Mouse (Mus musculus) liver, embryonic 14.5 days (tissue): Measurements from ENCODE around the gene Naglu. TPM values are rescaled to one million over a fixed set of nuclear protein-coding genes. Genes with fewer than 3 reads are reported as not detected.
A peak's percentile ranks its signal among the peaks of the same experiment; 100 is the strongest.
"Not testable (repeated sequence)": the region's sequence is repeated elsewhere in the genome, so short reads cannot be mapped to it uniquely, and the experiment has no call there.

Source experiments
- ATAC-seq: fragments of 200-750 bp; cut with Nextera tagmentation; 2 replicates; pipeline ENCODE4 v1.8.0; 2017; ENCODE audit warnings: moderate number of reproducible peaks, mild to moderate bottlenecking, moderate library complexity; ENCODE audit not compliant: insufficient read depth
- DNase-seq, 3 experiments: peaks; one replicate each; pipeline ENCODE4 v3.0.0-alpha.2; 2012 to 2013; ENCODE audit warnings: low read depth in 3 of 3, low spot score in 3 of 3
- H3K27ac ChIP-seq: fragments of 300-500 bp; sonication (generic); 2 replicates; pipeline ENCODE4 v1.5.1; 2014; ENCODE audit warnings: moderate library complexity, mild to moderate bottlenecking, control low read depth, inconsistent platforms
- H3K27me3 ChIP-seq: fragments of 300-500 bp; sonication (generic); 2 replicates; pipeline ENCODE4 v1.6.1; 2014; ENCODE audit warnings: mild to moderate bottlenecking, low read length, moderate library complexity; ENCODE audit not compliant: control insufficient read depth, insufficient read depth
- H3K36me3 ChIP-seq: fragments of 300-500 bp; sonication (generic); replicated peaks from 2 replicates; pipeline ENCODE4 v1.6.1; 2014; ENCODE audit warnings: low read depth; ENCODE audit not compliant: control insufficient read depth, insufficient read depth
- H3K4me1 ChIP-seq, 2 experiments: fragments of 200-500 bp in 1 of 2; fragments of 300-500 bp in 1 of 2; sonication (generic) in 1 of 2; replicated peaks; 2 replicates each; pipeline ENCODE4 v1.6.1; 2012 to 2014; ENCODE audit warnings: antibody characterized with exemption in 1 of 2, inconsistent platforms in 1 of 2, low read length in 1 of 2; ENCODE audit not compliant: control insufficient read depth in 2 of 2, insufficient read depth in 2 of 2
- H3K4me2 ChIP-seq: fragments of 300-500 bp; sonication (generic); 2 replicates; pipeline ENCODE4 v1.6.1; 2014; ENCODE audit warnings: low read depth, mild to moderate bottlenecking, control low read depth, moderate library complexity
- H3K4me3 ChIP-seq, 2 experiments: fragments of 200-500 bp in 1 of 2; fragments of 300-500 bp in 1 of 2; sonication (generic) in 1 of 2; 2 replicates each; pipeline ENCODE4 v1.5.1; 2012 to 2014; ENCODE audit warnings: low read depth in 2 of 2, low read length in 2 of 2, mild to moderate bottlenecking in 2 of 2, control low read depth in 1 of 2, inconsistent platforms in 1 of 2, moderate library complexity in 1 of 2; ENCODE audit not compliant: insufficient read depth in 1 of 2
- H3K9ac ChIP-seq: fragments of 300-500 bp; sonication (generic); replicated peaks from 2 replicates; pipeline ENCODE4 v1.6.1; 2014; ENCODE audit warnings: mild to moderate bottlenecking, control low read depth, moderate library complexity
- H3K9me3 ChIP-seq: fragments of 300-500 bp; sonication (generic); 2 replicates; pipeline ENCODE4 v1.6.1; 2016; ENCODE audit warnings: low read length, mixed read lengths; ENCODE audit not compliant: control insufficient read depth
- CTCF ChIP-seq: IDR thresholded peaks from 2 replicates; pipeline ENCODE4 v1.5.1; 2016; ENCODE audit warnings: antibody characterized with exemption, low read depth, control low read depth
- EP300 ChIP-seq: IDR thresholded peaks from 2 replicates; pipeline ENCODE4 v1.6.1; 2016; ENCODE audit warnings: antibody characterized with exemption, low read depth
- WGBS: fragments of 180-500 bp; shearing (Covaris S2); extraction: QIAGEN DNeasy Blood & Tissue Kit; methylation state at CpG from one replicate; pipeline ENCODE4 v1.1.7; 2014; ENCODE audit not compliant: insufficient replicate concordance; 5-methylcytosine and 5-hydroxymethylcytosine counted together
- polyA plus RNA-seq, 2 experiments: library from polyadenylated mRNA; depleted of rRNA in 1 of 2; stranded (reverse) in 1 of 2; unstranded in 1 of 2; fragments of >200 nt; fragmentation: Nextera tagmentation in 1 of 2; extraction: Ambion mirVana in 1 of 2; gene quantifications; 2 replicates each; pipeline versions ENCODE4 v1.2.1 to v1.2.3; 2012 to 2014

Naglu gene
- polyA plus RNA-seq, 2 experiments, result 3.4 to 4.3 TPM

GRCm38 (mm10) chr11:101119131-101119760 lies 49.4 kb downstream of the Naglu start:
- ATAC-seq (peak; percentile 77), DNase-seq (no peak)
- Histone ChIP-seq H3K9me3 (no peaks in the 10 kb centered on the region), H3K27me3 (no peaks in the 10 kb centered on the region), H3K36me3 (no peaks in the 10 kb centered on the region), H3K4me3 (peak overlapping the region; percentile 71 to 81), H3K4me1 (peaks cover 13 to 18% of the 10 kb centered on the region in 2 experiments), H3K4me2 (peak overlapping the region; percentile 91), H3K27ac (peak overlapping the region; percentile 74), H3K9ac (peak overlapping the region; percentile 81)
- WGBS, result under 1% methylated on average over 39 of the region's 39 CpGs
- no peak for TF ChIP-seq EP300
- TF ChIP-seq CTCF, result peak; percentile 52

DNA sequence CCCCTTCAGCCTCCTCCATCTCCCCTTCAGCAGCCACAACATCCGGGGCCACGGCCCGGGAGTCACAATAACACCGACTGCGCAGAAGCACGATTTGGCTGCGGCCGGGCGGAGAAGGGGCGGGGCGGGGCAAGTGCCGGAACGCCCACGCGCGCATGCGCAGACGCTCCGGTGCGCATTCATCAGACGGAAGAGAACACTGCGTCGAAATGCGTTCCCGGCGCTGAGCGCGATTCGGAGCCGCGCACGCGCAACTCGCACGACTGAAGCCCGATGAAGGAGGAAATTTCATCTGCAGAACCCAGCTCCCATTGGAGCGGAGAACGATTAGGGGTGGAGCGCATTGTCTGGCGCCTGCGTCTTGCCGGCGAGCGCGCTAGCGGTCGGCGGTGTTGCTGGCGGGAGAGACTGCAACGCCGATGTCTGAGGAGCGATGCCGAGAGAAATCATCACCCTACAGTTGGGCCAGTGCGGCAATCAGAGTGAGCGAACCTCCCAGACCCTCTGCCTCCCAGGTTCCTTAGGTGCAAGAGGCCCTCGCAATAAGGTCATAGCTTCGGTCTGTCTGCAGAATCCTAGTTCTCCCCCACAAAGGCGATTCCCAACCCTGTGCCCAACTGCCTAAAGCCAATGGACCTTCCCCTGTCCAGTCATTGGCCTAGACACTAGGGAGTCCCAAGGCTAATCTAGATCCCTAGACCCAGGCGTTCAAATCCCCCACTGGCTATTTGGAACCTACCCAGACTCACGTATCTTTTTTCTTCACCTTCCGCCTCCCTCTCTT lies 50.1 kb downstream of the Naglu start, which contains the start of the genes Retreg3 and Tubg1:
TSS of gene Retreg3 (minus strand) at position 133 of the 784 bp plus-strand sequence.
TSS of gene Tubg1 (plus strand) at position 178 of the 784 bp plus-strand sequence.
- DNase-seq (peak; percentile 97 to 98 (median 98)), ATAC-seq (peak; percentile 91)
- H3K27me3 ChIP-seq, result no peaks in the 10 kb centered on the region
- no peaks in the 10 kb centered on the region for H3K36me3 ChIP-seq
- H3K4me2 ChIP-seq, result peak within 1 kb of the TSS; percentile 100
- peak within 1 kb of the TSS; percentile 71 to 86 for H3K4me3 ChIP-seq
- under 1% methylated on average over 60 of the region's 61 CpGs for WGBS
- peaks cover 13 to 18% of the 10 kb centered on the region in 2 experiments for H3K4me1 ChIP-seq
- no peaks in the 10 kb centered on the region for H3K9me3 ChIP-seq
- TF ChIP-seq CTCF, result no peak
- no peak for TF ChIP-seq EP300
- H3K27ac ChIP-seq, result peak within 1 kb of the TSS; percentile 81
- H3K9ac ChIP-seq, result peak within 1 kb of the TSS; percentile 89

- Histone ChIP-seq H3K9me3 (no peaks in the 10 kb centered on the region), H3K9ac (peak overlapping the region; percentile 89), H3K27ac (peak overlapping the region; percentile 81), H3K27me3 (no peaks in the 10 kb centered on the region), H3K4me1 (peaks cover 13 to 18% of the 10 kb centered on the region in 2 experiments), H3K4me2 (peak overlapping the region; percentile 100), H3K36me3 (no peaks in the 10 kb centered on the region; the same call in 1 of the 2 replicates), H3K4me3 (peak overlapping the region; percentile 71 to 86)
- DNase-seq (no peak), ATAC-seq (no peak)
- no peak for TF ChIP-seq CTCF
- TF ChIP-seq EP300, result no peak
- 21% methylated on average over 19 of the region's 19 CpGs for WGBS
Measured at GRCm38 (mm10) chr11:101120545-101121188, 50.9 kb downstream of the Naglu start.

DNA sequence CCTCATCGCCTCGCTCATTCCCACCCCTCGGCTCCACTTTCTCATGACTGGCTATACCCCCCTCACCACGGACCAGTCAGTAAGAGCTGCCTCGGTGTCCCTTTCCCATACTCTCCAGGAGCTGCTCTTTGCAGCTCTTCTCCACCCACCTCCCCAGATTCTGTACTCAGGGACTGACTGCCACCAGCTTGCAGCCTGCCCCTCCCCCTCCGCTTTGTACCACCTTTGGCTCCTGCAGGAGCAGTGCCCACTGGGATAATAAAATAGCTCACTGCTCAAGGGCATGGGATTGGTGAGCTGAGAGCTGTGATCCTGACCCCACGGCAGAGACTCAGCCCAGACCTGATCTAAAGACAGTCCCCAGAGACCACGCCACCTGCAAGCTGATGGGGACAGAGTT lies 54.7 kb downstream of the Naglu start:
- H3K36me3 ChIP-seq, H3K27ac ChIP-seq, H3K4me2 ChIP-seq, DNase-seq, H3K9ac ChIP-seq, ATAC-seq, H3K9me3 ChIP-seq, H3K27me3 ChIP-seq, H3K4me3 ChIP-seq: not testable (repeated sequence)
- WGBS, result 83% methylated on average over 8 of the region's 8 CpGs
- peaks cover 6 to 10% of the 10 kb centered on the region in 2 experiments for H3K4me1 ChIP-seq

DNA sequence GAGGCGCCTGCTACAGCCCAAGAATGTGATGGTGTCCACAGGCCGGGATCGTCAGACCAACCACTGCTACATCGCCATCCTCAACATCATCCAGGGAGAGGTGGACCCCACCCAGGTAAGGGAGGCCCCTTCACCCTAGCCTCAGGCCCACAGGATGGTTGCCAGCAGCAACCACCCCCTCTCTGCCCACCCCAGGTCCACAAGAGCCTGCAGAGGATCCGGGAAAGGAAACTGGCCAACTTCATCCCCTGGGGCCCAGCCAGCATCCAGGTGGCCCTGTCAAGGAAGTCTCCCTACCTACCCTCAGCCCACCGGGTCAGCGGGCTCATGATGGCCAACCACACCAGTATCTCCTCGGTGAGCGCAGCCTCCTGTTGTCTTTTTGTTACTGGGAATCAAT lies 55.2 kb downstream of the Naglu start:
- not testable (repeated sequence) for H3K27ac ChIP-seq, H3K27me3 ChIP-seq, ATAC-seq, H3K4me3 ChIP-seq, H3K9me3 ChIP-seq, H3K4me2 ChIP-seq, H3K36me3 ChIP-seq, H3K9ac ChIP-seq, DNase-seq
- WGBS, result 91% methylated on average over 7 of the region's 9 CpGs
- H3K4me1 ChIP-seq, result peaks cover 7 to 10% of the 10 kb centered on the region in 2 experiments
